Mouse (Mus musculus): ENCODE measurements around the gene Pcyt1a.
"Not testable (repeated sequence)": the region's sequence is repeated elsewhere in the genome, so short reads cannot be mapped to it uniquely, and the experiment has no call there.

Gene Pcyt1a

GRCm38 (mm10) chr16:32434066-32434465 is 3.3 kb downstream of the Pcyt1a start:
- DNase-seq (ENCODE audit: low read depth, low spot score) = no peak

GRCm38 (mm10) chr16:32434691-32435090 is 4.0 kb downstream of the Pcyt1a start:
- no peak for DNase-seq (ENCODE audit: low read depth, low spot score)

DNA sequence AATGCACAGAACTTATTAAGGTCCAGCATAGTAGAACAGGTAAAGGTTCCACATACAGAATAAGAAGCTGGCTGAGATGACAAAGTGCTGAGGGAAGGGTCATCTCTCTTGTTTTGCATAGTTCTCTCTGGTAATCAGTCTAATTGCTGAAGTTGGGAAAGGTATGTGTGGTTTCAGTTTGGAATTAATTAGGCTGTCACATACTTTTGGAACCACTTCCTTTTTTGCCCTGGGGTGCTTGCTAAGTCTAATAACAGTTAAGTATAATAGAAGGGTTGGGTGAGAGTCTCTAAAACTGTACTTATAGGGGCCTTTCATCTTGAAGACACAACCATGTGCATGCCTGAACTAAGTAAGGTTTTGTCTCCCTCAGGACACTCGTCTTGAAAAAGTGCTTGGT is 5.9 kb downstream of the Pcyt1a start:
- DNase-seq (ENCODE audit: low read depth, low spot score) = no peak

DNA sequence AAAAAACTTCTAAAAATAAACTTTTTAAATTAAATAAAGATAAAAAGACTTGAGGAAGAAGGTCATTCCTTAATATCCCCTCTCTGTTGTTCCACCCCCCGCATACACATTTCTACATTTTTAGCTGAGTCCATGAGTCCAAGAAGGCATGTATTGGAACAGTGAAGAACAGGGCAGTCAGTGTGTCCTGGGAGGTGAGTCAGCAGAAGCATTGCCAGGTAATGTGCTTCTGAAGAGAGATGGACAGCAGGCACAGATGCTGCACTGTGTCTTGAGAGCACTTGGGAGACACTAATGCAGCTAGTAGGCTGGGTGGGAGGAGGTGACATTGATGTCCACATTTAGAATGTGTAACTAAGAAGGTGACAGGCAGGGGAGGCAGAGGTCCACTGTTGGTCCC is 6.5 kb downstream of the Pcyt1a start:
- DNase-seq (ENCODE audit: low read depth, low spot score) = no peak

DNA sequence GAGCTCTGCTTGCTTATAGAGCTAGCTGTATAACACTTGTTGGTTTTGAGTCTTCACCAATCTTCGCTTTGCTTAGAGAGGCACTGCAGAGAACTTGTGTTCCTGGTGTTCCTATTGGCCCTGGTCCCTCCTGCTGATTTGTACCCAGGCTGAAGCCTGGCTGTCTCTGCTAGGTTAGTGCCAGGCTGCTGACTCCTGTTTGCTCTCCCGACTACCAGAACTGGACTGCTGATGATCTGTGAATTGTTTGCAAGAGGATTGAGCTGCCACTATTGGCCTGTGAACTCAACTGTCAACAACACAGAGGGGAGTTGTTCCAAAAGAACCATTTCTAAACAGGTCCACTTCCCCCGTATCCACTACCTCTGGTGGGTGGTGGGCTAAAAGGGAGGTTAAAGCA is 10.7 kb downstream of the Pcyt1a start:
- DNase-seq (ENCODE audit: low read depth, low spot score) = no peak

- DNase-seq (ENCODE audit: low read depth, low spot score) = not testable (repeated sequence)
These were observed 13.9 kb downstream of the Pcyt1a start for GRCm38 (mm10) chr16:32444615-32445014.

DNA sequence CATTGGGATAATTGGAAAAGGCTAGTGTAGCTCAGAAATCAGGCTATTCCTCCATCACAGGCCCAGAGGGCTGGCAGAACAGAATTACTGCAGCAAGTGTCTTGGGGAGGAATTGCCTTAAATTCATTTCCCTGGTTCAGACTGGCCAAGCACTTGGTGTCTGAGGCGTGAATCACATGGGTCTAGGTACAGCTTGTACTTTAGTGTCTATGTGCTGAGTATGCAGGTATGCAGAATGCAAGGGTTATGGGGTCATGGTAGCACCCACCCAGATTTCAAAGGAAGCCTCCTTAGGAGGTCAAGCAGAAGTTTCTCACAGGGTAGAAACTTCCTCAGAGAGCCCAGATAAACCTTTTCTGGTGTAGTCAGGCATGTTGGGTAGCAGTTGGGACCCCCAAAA is 14.8 kb downstream of the Pcyt1a start:
- no peak for DNase-seq (ENCODE audit: low read depth, low spot score)

DNA sequence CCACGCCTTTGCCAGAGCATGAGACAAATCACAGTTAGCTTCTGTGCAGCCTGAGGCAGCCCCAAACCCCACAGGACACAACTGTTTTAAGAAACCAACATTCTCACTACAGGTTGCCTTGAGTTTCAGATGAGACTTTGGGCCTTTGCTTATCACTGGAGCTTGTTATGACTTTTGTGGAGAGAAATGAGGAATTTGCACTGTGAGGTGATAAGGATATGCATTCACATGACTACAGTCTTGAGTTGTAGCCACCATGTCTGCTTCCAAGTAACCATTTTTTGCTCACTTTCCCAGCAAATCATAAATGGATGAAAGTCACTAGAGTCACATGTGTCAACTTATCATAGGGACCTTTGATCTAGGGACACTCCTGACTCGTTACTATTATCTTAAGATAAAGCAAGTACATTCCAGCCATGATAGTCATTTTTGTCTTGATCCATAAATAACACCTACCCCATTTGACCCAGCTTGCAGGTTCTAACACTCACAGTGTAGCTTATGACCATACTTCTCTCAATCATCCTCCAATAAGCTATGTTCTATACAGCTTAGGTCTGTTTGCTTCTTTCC is 15.9 kb downstream of the Pcyt1a start:
- no peak for DNase-seq (ENCODE audit: low read depth, low spot score)

- no peak for DNase-seq (ENCODE audit: low read depth, low spot score)
These were observed 18.9 kb downstream of the Pcyt1a start for GRCm38 (mm10) chr16:32449665-32450064.

- no peak for DNase-seq (ENCODE audit: low read depth, low spot score)
These were observed 19.4 kb downstream of the Pcyt1a start for GRCm38 (mm10) chr16:32450133-32450532.

- no peak for DNase-seq (ENCODE audit: low read depth, low spot score)
These were observed 22.4 kb downstream of the Pcyt1a start for GRCm38 (mm10) chr16:32453102-32453501.

DNA sequence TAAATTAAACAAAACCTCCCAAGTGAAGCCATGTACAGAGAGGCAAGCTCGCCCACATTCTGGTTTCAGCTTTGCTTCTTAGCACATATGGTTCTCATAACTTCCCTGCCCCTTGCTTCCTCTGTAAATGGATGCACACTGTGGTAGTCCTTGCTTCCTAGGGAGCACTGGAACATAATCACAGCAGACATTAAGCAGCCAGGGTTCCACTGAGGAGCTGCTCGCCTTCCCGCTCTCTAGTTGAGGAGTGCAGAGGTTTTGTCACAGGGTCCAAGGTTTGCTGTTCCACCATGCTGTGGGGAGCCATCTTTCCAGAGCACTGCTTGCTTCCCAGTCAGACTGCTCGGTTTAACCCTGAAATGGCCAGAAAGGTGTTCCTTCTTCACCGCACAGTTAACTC is 23.9 kb downstream of the Pcyt1a start:
- DNase-seq (ENCODE audit: low read depth, low spot score) = no peak

GRCm38 (mm10) chr16:32456086-32456485 is 25.4 kb downstream of the Pcyt1a start:
- no peak for DNase-seq (ENCODE audit: low read depth, low spot score)

GRCm38 (mm10) chr16:32456761-32457160 is 26.0 kb downstream of the Pcyt1a start:
- no peak for DNase-seq (ENCODE audit: low read depth, low spot score)

DNA sequence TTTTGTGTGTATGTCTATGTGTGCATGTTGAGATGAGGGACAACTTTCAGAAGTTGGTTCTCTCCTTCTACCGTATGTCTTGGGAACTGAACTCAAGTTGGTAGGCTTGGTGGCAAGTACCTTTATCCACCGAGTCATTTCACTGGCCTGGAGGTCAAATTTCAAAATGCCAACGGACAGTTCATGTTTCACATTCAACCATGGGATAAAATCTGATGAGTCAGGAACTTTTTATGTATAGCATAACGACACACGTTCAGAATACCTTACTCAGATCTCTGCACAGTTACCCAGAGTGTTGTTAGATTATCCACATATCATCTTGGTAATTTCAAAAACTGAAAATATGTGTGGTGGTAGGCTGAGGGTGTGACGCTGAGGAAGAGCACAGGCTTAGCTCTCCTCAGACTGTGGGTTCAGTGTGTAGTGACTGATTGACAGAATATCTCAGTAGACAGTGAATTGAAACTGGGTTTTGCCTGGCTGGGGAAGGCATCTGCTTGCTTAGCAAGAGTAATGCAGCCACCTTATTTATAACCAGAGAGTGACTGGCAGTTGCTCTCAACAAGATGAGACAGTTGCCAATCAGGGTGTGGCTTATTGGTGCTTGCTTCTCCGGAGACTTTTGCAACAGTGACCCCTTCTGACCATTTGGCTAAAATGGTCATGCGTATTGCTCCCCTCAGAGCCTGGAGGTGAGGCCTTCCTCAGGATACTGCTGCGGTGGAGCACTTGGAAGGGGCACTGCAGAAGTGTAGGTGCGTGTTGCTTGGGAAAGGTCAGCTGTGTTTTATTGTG is 27.1 kb downstream of the Pcyt1a start:
- DNase-seq (ENCODE audit: low read depth, low spot score) = peak; percentile 24

GRCm38 (mm10) chr16:32460518-32460917 is 29.8 kb downstream of the Pcyt1a start:
- DNase-seq (ENCODE audit: low read depth, low spot score) = no peak

DNA sequence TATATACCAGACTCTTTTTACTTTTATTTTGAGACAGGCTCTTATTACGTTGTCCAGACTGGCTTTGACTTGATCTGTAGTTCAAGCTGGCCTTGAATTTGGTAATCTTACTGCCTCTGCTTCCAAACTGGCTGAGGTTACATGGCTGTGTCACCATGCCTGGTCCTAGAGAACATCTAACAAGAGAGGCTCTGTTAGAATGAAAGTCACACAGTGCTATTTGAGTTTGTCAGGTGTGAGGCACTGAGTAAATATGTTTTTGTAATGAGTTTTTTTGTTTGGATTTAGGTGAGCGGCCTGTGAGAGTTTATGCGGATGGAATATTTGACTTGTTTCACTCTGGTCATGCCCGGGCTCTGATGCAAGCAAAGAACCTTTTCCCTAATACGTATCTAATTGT is 31.0 kb downstream of the Pcyt1a start:
- DNase-seq (ENCODE audit: low read depth, low spot score) = no peak

DNA sequence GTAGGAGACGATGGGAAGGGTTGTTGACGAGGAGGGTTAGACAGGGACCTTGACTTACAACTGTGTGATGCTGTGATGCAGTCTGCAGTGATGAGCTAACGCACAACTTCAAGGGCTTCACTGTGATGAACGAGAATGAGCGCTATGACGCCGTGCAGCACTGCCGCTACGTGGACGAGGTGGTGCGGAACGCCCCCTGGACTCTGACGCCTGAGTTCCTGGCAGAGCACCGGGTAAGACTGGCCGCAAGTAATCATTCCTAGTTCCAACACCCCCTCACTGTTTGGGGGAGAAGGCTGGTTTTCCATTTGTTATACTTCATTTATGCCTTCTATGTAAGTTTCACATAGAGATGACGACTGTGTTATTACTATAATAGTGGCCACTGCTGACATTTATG is 32.2 kb downstream of the Pcyt1a start:
- no peak for DNase-seq (ENCODE audit: low read depth, low spot score)

- no peak for DNase-seq (ENCODE audit: low read depth, low spot score)
These were observed 32.7 kb downstream of the Pcyt1a start for GRCm38 (mm10) chr16:32463426-32463825.

- DNase-seq (ENCODE audit: low read depth, low spot score) = no peak
These were observed 34.2 kb downstream of the Pcyt1a start for GRCm38 (mm10) chr16:32464908-32465307.

GRCm38 (mm10) chr16:32468488-32468887 is 37.8 kb downstream of the Pcyt1a start:
- no peak for DNase-seq (ENCODE audit: low read depth, low spot score)

DNA sequence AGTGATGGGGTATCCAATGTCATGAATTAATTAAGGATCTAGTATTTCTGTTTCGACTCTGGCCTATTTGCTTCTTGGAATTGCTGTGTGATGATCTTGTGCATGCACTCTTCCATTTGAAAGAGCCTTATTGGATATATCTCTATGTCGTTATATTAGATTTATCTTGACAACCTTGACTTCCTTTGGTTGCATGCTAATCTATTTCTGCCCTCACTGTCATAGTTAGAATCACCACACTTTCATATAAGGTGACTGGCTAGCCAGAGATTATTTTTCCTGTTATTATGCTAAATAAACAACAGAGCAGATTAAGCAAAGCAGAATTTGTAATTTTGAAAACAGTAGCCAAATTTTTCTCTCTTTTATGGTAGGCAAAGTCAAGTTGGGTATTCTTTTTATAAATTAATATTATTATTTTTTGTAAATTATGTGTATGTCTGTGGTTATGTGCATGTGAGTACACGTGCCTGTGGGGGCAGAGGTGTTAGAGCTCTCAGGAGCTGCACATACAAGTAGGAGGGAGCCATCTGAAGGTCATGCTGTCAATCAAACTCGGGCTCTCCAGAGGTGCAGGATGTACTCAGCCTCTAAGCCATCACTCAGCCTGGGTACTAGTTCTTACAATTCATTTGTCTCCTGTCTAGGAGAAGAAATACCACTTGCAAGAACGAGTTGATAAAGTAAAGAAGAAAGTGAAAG is 38.8 kb downstream of the Pcyt1a start:
- no peak for DNase-seq (ENCODE audit: low read depth, low spot score)
